Mouse (Mus musculus) neural tube, embryonic 11.5 days (tissue): ENCODE measurements around the gene Atxn2. TPM values are rescaled to one million over a fixed set of nuclear protein-coding genes. Genes with fewer than 3 reads are reported as not detected.

Experiments
- ATAC-seq: fragments of 200-750 bp; cut with Nextera tagmentation; 2 replicates; pipeline ENCODE4 v1.8.0; 2017; ENCODE audit warnings: moderate number of reproducible peaks, mild to moderate bottlenecking, moderate TSS enrichment, moderate library complexity; ENCODE audit not compliant: insufficient read depth, low FRiP score, low TSS enrichment
- DNase-seq: peaks from one replicate; pipeline ENCODE4 v3.0.0-alpha.2; 2015; ENCODE audit warnings: low spot score
- H3K27ac ChIP-seq: fragments of 300-500 bp; sonication (generic); 2 replicates; pipeline ENCODE4 v1.5.1; 2014; ENCODE audit warnings: low read depth, mild to moderate bottlenecking, low read length
- H3K27me3 ChIP-seq: fragments of 300-500 bp; sonication (generic); 2 replicates; pipeline ENCODE4 v1.6.1; 2014; ENCODE audit warnings: mild to moderate bottlenecking, low read length, mixed read lengths; ENCODE audit not compliant: control insufficient read depth, insufficient read depth
- H3K36me3 ChIP-seq: fragments of 300-500 bp; sonication (generic); 2 replicates; pipeline ENCODE4 v1.6.1; 2014; ENCODE audit warnings: mild to moderate bottlenecking, low read length, moderate library complexity, mixed read lengths; ENCODE audit not compliant: control insufficient read depth, insufficient read depth
- H3K4me1 ChIP-seq: fragments of 300-500 bp; sonication (generic); 2 replicates; pipeline ENCODE4 v1.6.1; 2014; ENCODE audit warnings: low read length, mixed read lengths; ENCODE audit not compliant: control insufficient read depth, insufficient read depth
- H3K4me2 ChIP-seq: fragments of 300-500 bp; sonication (generic); 2 replicates; pipeline ENCODE4 v1.6.1; 2014; ENCODE audit warnings: low read depth, mild to moderate bottlenecking, moderate library complexity
- H3K4me3 ChIP-seq: fragments of 300-500 bp; sonication (generic); 2 replicates; pipeline ENCODE4 v1.5.1; 2014; ENCODE audit warnings: low read depth, low read length
- H3K9ac ChIP-seq: fragments of 300-500 bp; sonication (generic); 2 replicates; pipeline ENCODE4 v1.6.1; 2014; ENCODE audit warnings: mild to moderate bottlenecking, low read length
- H3K9me3 ChIP-seq: fragments of 300-500 bp; sonication (generic); 2 replicates; pipeline ENCODE4 v1.6.1; 2016; ENCODE audit warnings: low read length; ENCODE audit not compliant: control insufficient read depth
- WGBS: fragments of 180-500 bp; shearing (Covaris S2); extraction: QIAGEN DNeasy Blood & Tissue Kit; methylation state at CpG from one replicate; pipeline ENCODE4 v1.1.7; 2014; 5-methylcytosine and 5-hydroxymethylcytosine counted together
- polyA plus RNA-seq: library from polyadenylated mRNA; unstranded; fragments of >200 nt; fragmentation: Nextera tagmentation; extraction: Ambion mirVana; gene quantifications from 2 replicates; pipeline ENCODE4 v1.2.1, GENCODE M21; 2014

Atxn2 gene
- polyA plus RNA-seq, 1 experiment from 2014 or later: 101 TPM

- Histone ChIP-seq H3K27ac (no peak overlapping the region), H3K9me3 (no peaks in the 10 kb centered on the region), H3K27me3 (peaks cover 21% of the 10 kb centered on the region), H3K9ac (no peak overlapping the region), H3K4me2 (no peak overlapping the region; the same call in 1 of the 2 replicates), H3K36me3 (no peaks in the 10 kb centered on the region), H3K4me1 (0 out of 2 replicates have a peak, but pooled peaks cover 10% of the 10 kb centered on the region), H3K4me3 (no peak overlapping the region)
- ATAC-seq: no peak
- no peak for DNase-seq
- WGBS: 78% methylated on average over 4 of the region's 4 CpGs
Observed at GRCm38 (mm10) chr5:121827876-121828275, 116.7 kb downstream of the Atxn2 start.

GRCm38 (mm10) chr5:121828491-121829432 lies 117.6 kb downstream of the Atxn2 start:
- no peaks in the 10 kb centered on the region for H3K9me3 ChIP-seq
- ATAC-seq (no peak), DNase-seq (peak; percentile 65)
- H3K36me3 ChIP-seq: no peaks in the 10 kb centered on the region
- WGBS: 4% methylated on average over 79 of the region's 82 CpGs
- peak overlapping the region; percentile 34 for H3K4me3 ChIP-seq
- no peak overlapping the region for H3K27ac ChIP-seq
- peak overlapping the region; percentile 83 for H3K4me2 ChIP-seq
- peaks cover 16% of the 10 kb centered on the region for H3K4me1 ChIP-seq
- peak overlapping the region; percentile 54 for H3K9ac ChIP-seq
- peaks cover 21% of the 10 kb centered on the region for H3K27me3 ChIP-seq

- H3K27ac ChIP-seq: no peak overlapping the region
- H3K36me3 ChIP-seq: no peaks in the 10 kb centered on the region
- H3K4me1 ChIP-seq: peaks cover 26% of the 10 kb centered on the region
- WGBS: 90% methylated on average over 6 of the region's 6 CpGs
- DNase-seq (no peak), ATAC-seq (no peak)
- H3K9me3 ChIP-seq: no peaks in the 10 kb centered on the region
- H3K4me2 ChIP-seq: no peak overlapping the region
- H3K27me3 ChIP-seq: peaks cover 21% of the 10 kb centered on the region
- no peak overlapping the region for H3K9ac ChIP-seq
- H3K4me3 ChIP-seq: no peak overlapping the region
Observed at GRCm38 (mm10) chr5:121831002-121831601, 120.0 kb downstream of the Atxn2 start.

DNA sequence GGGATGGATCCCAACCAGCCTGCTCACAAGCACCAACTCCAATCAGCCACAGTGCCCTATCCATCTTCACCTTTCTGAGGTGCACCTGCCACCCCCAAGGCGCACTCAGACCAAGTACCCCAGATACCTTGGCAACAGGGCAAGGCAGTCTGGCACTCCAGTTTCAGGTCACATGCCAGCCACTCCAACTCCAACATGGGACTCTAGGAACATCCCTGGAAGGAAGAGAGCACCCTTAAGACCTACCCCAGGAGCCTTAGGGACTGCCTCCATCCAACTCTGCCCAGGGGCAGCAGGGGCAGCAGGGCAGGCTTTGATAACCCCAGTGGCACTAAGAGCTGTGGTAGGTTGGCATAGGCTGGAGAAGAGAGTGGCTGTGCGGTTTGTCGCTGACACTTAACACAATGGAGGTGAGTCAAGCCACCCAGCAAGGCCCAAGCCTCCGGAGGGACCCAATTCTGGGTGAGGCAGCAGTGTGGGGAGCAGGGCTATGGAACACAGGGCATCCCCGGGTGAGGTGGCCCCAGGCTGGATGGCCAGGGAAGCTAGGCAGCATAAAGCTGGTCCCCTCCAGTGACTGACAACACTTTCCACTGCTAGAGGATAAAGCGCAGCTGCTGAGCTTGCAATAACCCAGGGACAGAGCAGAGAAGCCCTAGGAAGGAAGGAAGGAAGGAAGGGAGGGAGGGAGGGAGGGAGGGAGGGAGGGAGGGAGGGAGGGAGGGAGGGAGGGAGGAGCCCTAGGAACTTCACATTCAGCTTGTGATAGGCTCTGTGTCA lies 121.4 kb downstream of the Atxn2 start:
- Histone ChIP-seq H3K27me3 (peaks cover 25% of the 10 kb centered on the region), H3K9me3 (no peaks in the 10 kb centered on the region), H3K4me3 (no peak overlapping the region), H3K9ac (no peak overlapping the region), H3K27ac (no peak overlapping the region), H3K4me2 (no peak overlapping the region), H3K36me3 (no peaks in the 10 kb centered on the region), H3K4me1 (peaks cover 29% of the 10 kb centered on the region)
- ATAC-seq (no peak), DNase-seq (no peak)
- WGBS: 85% methylated on average over 6 of the region's 6 CpGs

GRCm38 (mm10) chr5:121833159-121833558 lies 122.0 kb downstream of the Atxn2 start:
- Histone ChIP-seq H3K4me1 (peaks cover 28% of the 10 kb centered on the region), H3K4me3 (no peak overlapping the region), H3K9me3 (no peaks in the 10 kb centered on the region), H3K9ac (no peak overlapping the region), H3K4me2 (no peak overlapping the region), H3K27me3 (peaks cover 27% of the 10 kb centered on the region), H3K27ac (no peak overlapping the region), H3K36me3 (no peaks in the 10 kb centered on the region)
- ATAC-seq: no peak
- 93% methylated on average over 2 of the region's 2 CpGs for WGBS
- DNase-seq: no peak

- Histone ChIP-seq H3K9ac (no peak overlapping the region), H3K27me3 (peaks cover 27% of the 10 kb centered on the region), H3K4me3 (0 out of 2 replicates have a peak overlapping the region, but pooled peaks have one; percentile 4), H3K4me2 (peak overlapping the region; percentile 22; the same call in 1 of the 2 replicates), H3K36me3 (no peaks in the 10 kb centered on the region), H3K4me1 (peaks cover 27% of the 10 kb centered on the region), H3K27ac (no peak overlapping the region), H3K9me3 (no peaks in the 10 kb centered on the region)
- ATAC-seq (no peak), DNase-seq (peak; percentile 45)
- 40% methylated on average over 10 of the region's 10 CpGs for WGBS
Observed at GRCm38 (mm10) chr5:121833572-121834240, 122.6 kb downstream of the Atxn2 start.

GRCm38 (mm10) chr5:121834241-121834606 lies 123.1 kb downstream of the Atxn2 start:
- Histone ChIP-seq H3K36me3 (no peaks in the 10 kb centered on the region), H3K27ac (no peak overlapping the region), H3K9ac (no peak overlapping the region), H3K9me3 (no peaks in the 10 kb centered on the region), H3K4me3 (0 out of 2 replicates have a peak overlapping the region, but pooled peaks have one; percentile 4), H3K27me3 (peaks cover 30% of the 10 kb centered on the region), H3K4me2 (peak overlapping the region; percentile 22; the same call in 1 of the 2 replicates), H3K4me1 (peaks cover 24% of the 10 kb centered on the region)
- no peak for ATAC-seq
- WGBS: 79% methylated on average over 6 of the region's 7 CpGs
- DNase-seq: no peak
